Mouse (Mus musculus): ENCODE results near the gene Chrne. TPM values are rescaled to one million over a fixed set of nuclear protein-coding genes. Genes with fewer than 3 reads are reported as not detected.

Gene Chrne
- polyA plus RNA-seq (2016; fragmentation: Nextera tagmentation; extraction: Ambion mirVana), result 0.37 TPM in 1 of 2 replicates, not detected in the other

- Histone ChIP-seq H3K4me3 (no peak within 1 kb of the TSS), H3K9ac (no peak within 1 kb of the TSS), H3K9me3 (replicated peaks) (no peaks in the 10 kb centered on the region), H3K27me3 (replicated peaks) (peaks cover 14% of the 10 kb centered on the region; the same call in 1 of the 2 replicates), H3K4me2 (no peak within 1 kb of the TSS), H3K4me1 (replicated peaks) (peaks cover 19% of the 10 kb centered on the region), H3K36me3 (no peaks in the 10 kb centered on the region), H3K27ac (ENCODE audit: poor library complexity, severe bottlenecking) (no peak within 1 kb of the TSS)
- ATAC-seq (ENCODE audit: insufficient number of reproducible peaks, low FRiP score), result no peak
- WGBS, result 12% methylated on average over 1 of the region's 1 CpGs
Observed at GRCm38 (mm10) chr11:70619101-70619500, at the start of gene Chrne. Gene Chrne, minus strand, starts transcription at chr11:70619216.

- Histone ChIP-seq H3K9ac (peak overlapping the region; percentile 82), H3K9me3 (replicated peaks) (no peaks in the 10 kb centered on the region), H3K4me1 (replicated peaks) (peaks cover 36% of the 10 kb centered on the region), H3K4me3 (peak overlapping the region; percentile 74), H3K36me3 (peaks cover 46% of the 10 kb centered on the region), H3K4me2 (peak overlapping the region; percentile 96), H3K27ac (ENCODE audit: poor library complexity, severe bottlenecking) (peak overlapping the region; percentile 94), H3K27me3 (replicated peaks) (no peaks in the 10 kb centered on the region)
- under 1% methylated on average over 15 of the region's 15 CpGs for WGBS
- peak; percentile 46 for ATAC-seq (ENCODE audit: insufficient number of reproducible peaks, low FRiP score)
Observed at GRCm38 (mm10) chr11:70668335-70668770, 49.3 kb upstream of the Chrne start.

GRCm38 (mm10) chr11:70667271-70668150, 48.5 kb upstream of the Chrne start:
- Histone ChIP-seq H3K36me3 (peaks cover 52% of the 10 kb centered on the region), H3K4me3 (peak overlapping the region; percentile 74), H3K27me3 (replicated peaks) (no peaks in the 10 kb centered on the region), H3K27ac (ENCODE audit: poor library complexity, severe bottlenecking) (peak overlapping the region; percentile 94; the same call in 1 of the 2 replicates), H3K9me3 (replicated peaks) (no peaks in the 10 kb centered on the region), H3K9ac (peak overlapping the region; percentile 50), H3K4me2 (peak overlapping the region; percentile 96), H3K4me1 (replicated peaks) (peaks cover 36% of the 10 kb centered on the region)
- 68% methylated on average over 14 of the region's 14 CpGs for WGBS
- no peak for ATAC-seq (ENCODE audit: insufficient number of reproducible peaks, low FRiP score)

GRCm38 (mm10) chr11:70666687-70667086, 47.7 kb upstream of the Chrne start:
- H3K9me3 ChIP-seq (replicated peaks), result no peaks in the 10 kb centered on the region
- peaks cover 58% of the 10 kb centered on the region for H3K36me3 ChIP-seq
- 92% methylated on average over 8 of the region's 8 CpGs for WGBS
- no peak overlapping the region for H3K4me3 ChIP-seq
- peaks cover 29% of the 10 kb centered on the region for H3K4me1 ChIP-seq (replicated peaks)
- no peak for ATAC-seq (ENCODE audit: insufficient number of reproducible peaks, low FRiP score)
- H3K9ac ChIP-seq, result no peak overlapping the region
- H3K27me3 ChIP-seq (replicated peaks), result no peaks in the 10 kb centered on the region
- no peak overlapping the region for H3K4me2 ChIP-seq
- H3K27ac ChIP-seq (ENCODE audit: poor library complexity, severe bottlenecking), result no peak overlapping the region

- no peaks in the 10 kb centered on the region for H3K9me3 ChIP-seq (replicated peaks)
- no peak overlapping the region for H3K27ac ChIP-seq (ENCODE audit: poor library complexity, severe bottlenecking)
- H3K9ac ChIP-seq, result no peak overlapping the region
- peaks cover 70% of the 10 kb centered on the region for H3K36me3 ChIP-seq
- no peak overlapping the region for H3K4me3 ChIP-seq
- WGBS, result 91% methylated on average over 9 of the region's 9 CpGs
- peaks cover 21% of the 10 kb centered on the region for H3K4me1 ChIP-seq (replicated peaks)
- H3K4me2 ChIP-seq, result no peak overlapping the region
- no peaks in the 10 kb centered on the region for H3K27me3 ChIP-seq (replicated peaks)
- ATAC-seq (ENCODE audit: insufficient number of reproducible peaks, low FRiP score), result no peak
Observed at GRCm38 (mm10) chr11:70664741-70665140, 45.7 kb upstream of the Chrne start.

GRCm38 (mm10) chr11:70663957-70664356, 44.9 kb upstream of the Chrne start:
- ATAC-seq (ENCODE audit: insufficient number of reproducible peaks, low FRiP score), result no peak
- no peak overlapping the region for H3K9ac ChIP-seq
- no peaks in the 10 kb centered on the region for H3K9me3 ChIP-seq (replicated peaks)
- no peaks in the 10 kb centered on the region for H3K27me3 ChIP-seq (replicated peaks)
- no peak overlapping the region for H3K4me2 ChIP-seq
- no peak overlapping the region for H3K4me3 ChIP-seq
- WGBS, result 87% methylated on average over 6 of the region's 6 CpGs
- 0 out of 2 replicates have a peak overlapping the region, but pooled peaks have one; percentile 14 for H3K27ac ChIP-seq (ENCODE audit: poor library complexity, severe bottlenecking)
- peaks cover 27% of the 10 kb centered on the region for H3K4me1 ChIP-seq (replicated peaks)
- H3K36me3 ChIP-seq, result peaks cover 78% of the 10 kb centered on the region

GRCm38 (mm10) chr11:70663101-70663500, 44.1 kb upstream of the Chrne start:
- H3K27ac ChIP-seq (ENCODE audit: poor library complexity, severe bottlenecking), result no peak overlapping the region
- no peak overlapping the region for H3K4me3 ChIP-seq
- H3K4me2 ChIP-seq, result no peak overlapping the region
- no peaks in the 10 kb centered on the region for H3K9me3 ChIP-seq (replicated peaks)
- no peak for ATAC-seq (ENCODE audit: insufficient number of reproducible peaks, low FRiP score)
- 81% methylated on average over 8 of the region's 8 CpGs for WGBS
- H3K27me3 ChIP-seq (replicated peaks), result no peaks in the 10 kb centered on the region
- H3K9ac ChIP-seq, result no peak overlapping the region
- peaks cover 36% of the 10 kb centered on the region for H3K4me1 ChIP-seq (replicated peaks)
- peaks cover 79% of the 10 kb centered on the region for H3K36me3 ChIP-seq

- no peak overlapping the region for H3K9ac ChIP-seq
- H3K4me2 ChIP-seq, result no peak overlapping the region
- ATAC-seq (ENCODE audit: insufficient number of reproducible peaks, low FRiP score), result no peak
- H3K4me3 ChIP-seq, result no peak overlapping the region
- H3K27ac ChIP-seq (ENCODE audit: poor library complexity, severe bottlenecking), result no peak overlapping the region
- WGBS, result 85% methylated on average over 8 of the region's 8 CpGs
- H3K4me1 ChIP-seq (replicated peaks), result peaks cover 51% of the 10 kb centered on the region
- no peaks in the 10 kb centered on the region for H3K27me3 ChIP-seq (replicated peaks)
- H3K9me3 ChIP-seq (replicated peaks), result no peaks in the 10 kb centered on the region
- H3K36me3 ChIP-seq, result peaks cover 62% of the 10 kb centered on the region
Observed at GRCm38 (mm10) chr11:70660571-70660970, 41.6 kb upstream of the Chrne start.

- Histone ChIP-seq H3K9ac (peak overlapping the region; percentile 60; the same call in 1 of the 2 replicates), H3K27me3 (replicated peaks) (no peaks in the 10 kb centered on the region), H3K4me3 (no peak overlapping the region), H3K9me3 (replicated peaks) (no peaks in the 10 kb centered on the region), H3K27ac (ENCODE audit: poor library complexity, severe bottlenecking) (no peak overlapping the region), H3K4me2 (peak overlapping the region; percentile 82), H3K4me1 (replicated peaks) (peaks cover 47% of the 10 kb centered on the region), H3K36me3 (peaks cover 48% of the 10 kb centered on the region)
- ATAC-seq (ENCODE audit: insufficient number of reproducible peaks, low FRiP score), result no peak
- 59% methylated on average over 8 of the region's 8 CpGs for WGBS
Observed at GRCm38 (mm10) chr11:70658942-70659341, 39.9 kb upstream of the Chrne start.

- Histone ChIP-seq H3K9ac (peak overlapping the region; percentile 94), H3K4me3 (peak overlapping the region; percentile 78)
Observed at GRCm38 (mm10) chr11:70658521-70658920, 39.5 kb upstream of the Chrne start.

GRCm38 (mm10) chr11:70657991-70658390, 39.0 kb upstream of the Chrne start:
- Histone ChIP-seq H3K36me3 (peaks cover 38% of the 10 kb centered on the region), H3K27me3 (replicated peaks) (no peaks in the 10 kb centered on the region), H3K27ac (ENCODE audit: poor library complexity, severe bottlenecking) (peak overlapping the region; percentile 96), H3K9me3 (replicated peaks) (no peaks in the 10 kb centered on the region), H3K4me1 (replicated peaks) (peaks cover 45% of the 10 kb centered on the region), H3K4me2 (peak overlapping the region; percentile 82), H3K4me3 (peak overlapping the region; percentile 78), H3K9ac (peak overlapping the region; percentile 94)
- 48% methylated on average over 9 of the region's 9 CpGs for WGBS
- no peak for ATAC-seq (ENCODE audit: insufficient number of reproducible peaks, low FRiP score)

More at GRCm38 (mm10) chr11:70658521-70658920, 39.5 kb upstream of the Chrne start:
- Histone ChIP-seq H3K27me3 (replicated peaks) (no peaks in the 10 kb centered on the region), H3K4me1 (replicated peaks) (peaks cover 45% of the 10 kb centered on the region), H3K4me2 (peak overlapping the region; percentile 82), H3K36me3 (peaks cover 44% of the 10 kb centered on the region), H3K27ac (ENCODE audit: poor library complexity, severe bottlenecking) (peak overlapping the region; percentile 39), H3K9me3 (replicated peaks) (no peaks in the 10 kb centered on the region)
- no peak for ATAC-seq (ENCODE audit: insufficient number of reproducible peaks, low FRiP score)
- WGBS, result 73% methylated on average over 5 of the region's 5 CpGs
